Mouse (Mus musculus) bone marrow, adult 2 months (tissue): Measurements from ENCODE around the gene Wdfy4.

Experiments
- CTCF ChIP-seq: fragments of 200-500 bp; IDR thresholded peaks from 2 replicates; pipeline ENCODE4 v1.5.1; 2011; ENCODE audit warnings: low read length, control low read depth; ENCODE audit not compliant: control insufficient read depth, insufficient read depth
- POLR2A ChIP-seq: fragments of 200-500 bp; IDR thresholded peaks from 2 replicates; pipeline ENCODE4 v1.6.1; 2011; ENCODE audit warnings: low read depth, mild to moderate bottlenecking, control low read depth, low read length, borderline replicate concordance; ENCODE audit not compliant: control insufficient read depth

DNA sequence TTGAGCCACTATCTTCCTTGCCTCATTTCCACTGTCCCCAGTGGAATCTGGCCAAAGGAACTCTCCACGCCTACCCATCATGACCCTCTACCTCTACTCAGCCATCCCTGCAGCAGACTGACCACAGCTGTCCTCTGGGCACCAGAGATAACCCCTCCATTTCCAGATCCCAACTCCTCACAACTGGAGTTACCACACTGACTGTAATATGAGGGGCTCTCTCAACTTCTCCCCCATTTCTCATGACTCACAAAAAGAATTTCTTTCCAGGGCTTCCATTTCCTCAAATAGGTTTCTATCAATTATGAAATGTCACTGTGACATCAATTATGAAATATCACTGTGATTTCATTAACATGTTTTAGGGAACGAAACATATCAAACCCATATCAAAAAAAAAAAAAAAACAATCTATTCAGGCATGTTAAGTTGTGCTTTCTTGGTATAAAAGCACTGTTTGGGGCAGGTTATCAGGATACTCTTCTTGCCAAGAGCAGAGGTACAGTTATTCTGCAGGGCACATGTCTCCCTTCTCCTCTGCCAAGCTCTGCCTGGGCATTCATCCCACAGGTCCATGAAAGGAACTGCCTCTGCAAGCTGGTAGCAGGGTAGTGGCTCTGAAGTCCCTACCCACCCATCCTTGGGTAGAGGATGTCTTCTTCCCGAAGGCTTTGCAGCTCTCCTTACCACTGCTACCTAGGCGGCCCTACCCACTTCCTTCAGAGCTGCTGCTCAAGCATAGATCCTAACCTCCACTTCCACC lies 10.1 kb downstream of the Wdfy4 start:
- TF ChIP-seq CTCF (no peak), POLR2A (no peak)
